Mouse (Mus musculus) gastrocnemius, adult 2 months (tissue): ENCODE measurements around the gene Gbp6. TPM values are rescaled to one million over a fixed set of nuclear protein-coding genes. Genes with fewer than 3 reads are reported as not detected.
A peak's percentile ranks its signal among the peaks of the same experiment; 100 is the strongest.
"Not testable (repeated sequence)": the region's sequence is repeated elsewhere in the genome, so short reads cannot be mapped to it uniquely, and the experiment has no call there.

Experiments
- DNase-seq: peaks from one replicate; pipeline ENCODE4 v3.0.0; 2022
- H3K27ac ChIP-seq: fragments of 200-600 bp; 2 replicates; pipeline ENCODE4 v1.8.1; 2022; ENCODE audit warnings: mild to moderate bottlenecking
- H3K4me3 ChIP-seq: fragments of 200-600 bp; 2 replicates; pipeline ENCODE4 v1.8.1; 2022; ENCODE audit warnings: mild to moderate bottlenecking, moderate library complexity
- CTCF ChIP-seq: fragments of 200-600 bp; IDR thresholded peaks from 2 replicates; pipeline ENCODE4 v1.8.1; 2022; ENCODE audit warnings: antibody characterized with exemption, mild to moderate bottlenecking, moderate library complexity
- intact Hi-C: fragments of 180-260 bp; cut with DNase I; formaldehyde crosslinking; loops from one replicate; pipeline ENCODE4 v1.15.1; 2025
- long read RNA-seq, 2 experiments: library from polyadenylated mRNA; stranded (forward); transcript quantifications; one replicate each; pipeline ENCODE4 v2.0.0; 2021
- total RNA-seq, 2 experiments: library from RNA; stranded (reverse); gene quantifications; 2 replicates each; pipeline ENCODE4 v1.2.3; 2021

Gene Gbp6
- 1 to 10 TPM; 3.8 to 4.1 TPM for total RNA-seq
- long read RNA-seq, experiment 1, partial matches to known transcripts = 0 of 4 reads
- long read RNA-seq, experiment 1, other reads (novel, unspliced or antisense) = 1 of 4 reads
- long read RNA-seq, experiment 2, transcript Gbp6-201 (11 exons, 2,604 nt) = major isoform, 8 of 11 reads
- long read RNA-seq, experiment 2, partial matches to known transcripts = 0 of 11 reads
- long read RNA-seq, experiment 2, other reads (novel, unspliced or antisense) = 3 of 11 reads

DNA sequence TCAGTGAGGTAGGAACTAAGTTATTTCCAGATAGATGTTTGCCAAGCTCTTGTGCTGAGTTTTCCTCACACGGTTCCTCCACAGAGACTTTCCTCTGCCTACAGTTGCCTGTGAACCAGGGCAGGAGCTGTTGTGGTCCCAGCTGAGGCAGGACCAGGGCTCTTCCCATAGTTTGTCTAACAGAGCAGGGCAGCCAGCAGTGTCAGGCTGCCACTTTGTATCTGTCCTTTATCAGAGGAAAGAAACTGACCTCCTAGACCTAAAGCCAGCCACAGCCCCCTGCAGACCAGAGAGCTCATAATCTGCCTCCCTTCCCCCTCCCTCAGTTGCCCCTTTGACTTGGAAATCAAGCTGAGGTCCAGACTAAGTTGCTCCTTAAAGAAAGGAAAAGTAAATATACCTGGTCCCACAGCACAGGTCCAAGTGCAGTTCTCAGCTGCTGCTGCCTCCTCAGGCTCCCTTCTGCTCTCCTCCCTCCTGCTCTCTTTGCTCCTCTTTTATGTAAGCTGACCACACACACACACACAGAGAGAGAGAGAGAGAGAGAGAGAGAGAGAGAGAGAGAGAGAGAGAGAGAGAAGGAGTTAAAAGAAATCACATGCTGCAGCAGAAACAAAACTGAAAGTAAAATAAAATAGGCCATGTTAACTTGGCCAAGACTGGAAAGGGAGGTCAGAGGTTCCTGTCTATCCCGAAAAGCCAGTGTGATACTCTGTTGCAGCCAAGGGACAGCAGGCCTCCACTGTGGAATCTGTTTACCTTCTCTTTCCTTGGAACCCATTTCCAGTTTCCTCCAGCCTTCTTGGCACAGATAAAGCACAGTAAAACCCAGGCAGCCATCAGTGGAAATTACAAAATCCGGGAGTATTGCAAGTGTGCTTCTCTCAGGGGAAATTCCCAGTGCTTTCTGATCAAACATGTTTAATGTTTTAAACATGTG is at the start of gene Gbp6, which contains the start of gene Gm43302:
Gene Gbp6, minus strand, starts transcription at position 473 of the 940 bp plus-strand sequence.
Gene Gm43302, minus strand, starts transcription at position 470 of the 940 bp plus-strand sequence.
- H3K27ac ChIP-seq = peak within 1 kb of the TSS; percentile 82
- peak; percentile 47 for DNase-seq
- intact Hi-C loops = not testable (repeated sequence)
- peak within 1 kb of the TSS; percentile 63 for H3K4me3 ChIP-seq

DNA sequence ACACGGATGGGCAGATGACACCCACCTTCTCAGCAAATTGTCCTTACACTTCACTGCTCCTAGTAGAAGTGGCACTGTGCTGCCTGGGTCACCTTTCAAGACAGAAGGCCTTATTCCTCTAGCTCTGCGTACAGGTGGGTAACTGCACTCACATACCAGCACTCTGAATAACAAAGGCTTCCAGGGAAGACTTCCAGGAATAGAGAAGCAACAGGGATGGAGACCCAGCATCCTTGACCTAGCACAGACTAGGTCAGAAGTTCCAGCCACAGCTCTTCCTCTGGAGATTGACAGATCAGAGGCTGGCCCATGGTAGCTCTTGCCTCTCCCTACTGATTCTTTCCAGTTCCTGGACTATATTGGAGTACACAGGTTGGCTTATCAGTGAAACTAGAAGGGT is 47.8 kb upstream of the Gbp6 start:
- H3K27ac ChIP-seq = no peak overlapping the region
- no peak for DNase-seq
- no peak for TF ChIP-seq CTCF
- H3K4me3 ChIP-seq = no peak overlapping the region
- intact Hi-C loops = no loop called here

DNA sequence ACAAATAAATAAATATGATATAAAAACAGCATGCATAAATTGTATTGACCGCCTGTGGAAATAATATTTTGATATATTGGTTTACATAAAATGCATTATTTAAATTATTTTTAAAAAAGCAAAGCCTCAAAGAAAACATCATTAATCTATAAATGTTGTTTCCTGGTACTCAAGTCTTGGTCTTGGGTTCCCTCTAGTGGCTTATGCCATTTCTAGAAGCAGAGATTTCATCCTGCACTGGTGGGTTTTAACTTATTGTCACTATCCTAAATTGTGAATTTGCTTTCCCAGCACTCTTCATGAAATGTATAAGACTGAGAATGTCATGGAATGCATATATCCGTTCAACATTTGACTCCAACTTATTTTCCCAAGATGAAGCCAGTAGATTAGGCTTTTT is 29.0 kb upstream of the Gbp6 start:
- no peak for DNase-seq

DNA sequence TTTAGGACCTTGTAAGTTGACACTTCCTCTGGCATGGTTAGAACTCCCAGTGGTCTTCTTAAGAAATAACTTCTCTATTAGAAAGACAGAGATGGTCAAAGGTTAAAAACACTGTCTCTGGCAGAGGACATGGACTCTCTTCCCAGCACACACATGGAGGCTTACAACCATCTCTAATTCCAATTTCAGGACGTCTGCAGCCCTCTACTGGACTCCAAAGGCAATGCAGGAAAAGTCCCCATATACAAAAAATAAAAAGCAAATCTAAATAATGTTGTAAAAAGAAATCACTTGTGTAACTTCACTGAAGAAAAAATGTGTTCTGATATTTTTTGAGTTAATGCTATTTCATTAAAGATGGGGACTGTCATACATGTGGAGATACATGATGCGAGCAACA is 17.4 kb upstream of the Gbp6 start:
- DNase-seq = no peak
- no peak overlapping the region for H3K4me3 ChIP-seq
- no peak overlapping the region for H3K27ac ChIP-seq
- TF ChIP-seq CTCF = peak; percentile 22; the same call in 1 of the 2 replicates
- intact Hi-C loops = no loop called here

More for the DNA sequence above, 29.0 kb upstream of the Gbp6 start:
- no peak overlapping the region for H3K4me3 ChIP-seq
- H3K27ac ChIP-seq = no peak overlapping the region
- peak; percentile 69 for TF ChIP-seq CTCF
- intact Hi-C loops = loop anchor here (2.0 kb wide), 1 partner anchor 336 kb away; no protein-coding TSS in a partner anchor

DNA sequence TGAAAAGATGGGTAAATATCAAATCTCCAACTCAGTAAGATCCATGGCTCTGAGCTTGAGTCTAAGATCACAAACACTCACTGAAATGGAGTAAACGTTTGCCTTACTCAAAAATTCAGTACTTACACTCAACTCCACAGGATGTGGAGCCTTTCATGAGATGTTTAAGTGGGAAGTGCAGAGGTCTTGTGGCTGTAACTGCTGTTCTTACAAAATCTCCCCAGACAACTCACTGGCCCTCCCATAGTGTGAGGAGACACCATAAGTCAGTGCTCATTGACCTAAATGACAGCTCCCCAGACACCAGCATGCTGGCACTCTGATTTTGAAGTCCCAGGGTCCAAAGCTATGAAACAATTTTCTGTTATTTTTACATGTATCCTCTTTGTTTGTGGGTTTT is 15.7 kb upstream of the Gbp6 start:
- DNase-seq, H3K4me3 ChIP-seq, H3K27ac ChIP-seq, intact Hi-C loops: not testable (repeated sequence)

DNA sequence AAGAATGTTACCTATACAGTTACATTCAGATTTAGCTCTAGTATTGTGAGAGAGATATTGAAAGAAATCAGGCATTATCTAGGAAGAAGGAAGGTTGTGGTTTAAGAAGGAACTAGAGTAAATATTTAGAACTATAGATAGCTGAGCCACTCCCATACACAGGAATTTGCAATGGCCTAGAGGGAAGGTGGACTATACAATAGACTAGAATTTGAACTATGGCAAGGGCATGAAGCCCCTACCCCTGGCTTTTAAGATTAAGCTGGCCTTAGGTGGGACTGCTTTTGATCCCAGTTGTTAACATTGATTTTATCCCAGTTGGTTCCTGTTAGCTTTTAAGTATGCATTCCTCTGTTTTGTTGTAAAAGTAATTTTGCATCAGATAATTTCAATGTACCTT is 13.4 kb upstream of the Gbp6 start:
- intact Hi-C loops, H3K4me3 ChIP-seq, DNase-seq, H3K27ac ChIP-seq: not testable (repeated sequence)

DNA sequence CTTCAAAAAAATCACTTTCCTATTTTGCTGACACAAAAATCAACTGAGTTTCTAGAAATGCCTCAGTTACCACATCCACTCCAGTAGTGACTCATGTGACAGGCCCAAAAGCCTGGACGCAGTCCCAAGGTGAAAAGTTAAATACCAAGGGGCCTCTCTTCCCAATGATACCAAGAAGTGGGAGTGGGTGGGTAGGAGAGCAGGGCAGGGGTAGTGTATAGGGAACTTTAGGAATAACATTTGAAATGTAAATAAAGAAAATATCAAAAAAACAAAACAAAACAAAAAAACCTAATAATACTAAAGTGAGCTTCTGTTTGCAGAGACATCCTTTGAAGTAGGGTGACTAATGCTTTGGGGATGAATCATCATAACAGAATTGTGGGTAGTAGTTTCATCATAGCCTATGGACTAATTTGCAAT is 12.7 kb upstream of the Gbp6 start:
- intact Hi-C loops = no loop called here
- H3K27ac ChIP-seq = no peak overlapping the region
- no peak for DNase-seq
- no peak for TF ChIP-seq CTCF
- no peak overlapping the region for H3K4me3 ChIP-seq

DNA sequence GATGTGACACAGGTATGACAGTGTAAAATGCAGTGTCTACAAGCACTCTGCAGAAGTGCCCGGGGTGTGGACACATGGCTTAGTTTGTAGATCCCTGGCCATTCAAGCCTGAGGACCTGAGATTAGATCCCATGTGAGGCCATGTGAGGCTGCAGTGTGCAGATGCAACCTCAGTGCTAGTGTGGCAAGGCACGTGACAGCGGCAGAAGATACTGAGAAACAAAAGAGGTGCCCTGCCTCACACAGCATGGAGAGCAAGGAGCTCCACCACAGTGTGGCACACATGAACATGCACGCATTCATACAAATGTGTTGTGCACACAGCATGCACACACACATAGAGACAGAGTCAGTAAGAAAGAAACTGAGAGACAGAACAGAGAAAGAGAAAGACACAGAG is 12.2 kb upstream of the Gbp6 start:
- H3K27ac ChIP-seq, H3K4me3 ChIP-seq, DNase-seq, intact Hi-C loops: not testable (repeated sequence)

DNA sequence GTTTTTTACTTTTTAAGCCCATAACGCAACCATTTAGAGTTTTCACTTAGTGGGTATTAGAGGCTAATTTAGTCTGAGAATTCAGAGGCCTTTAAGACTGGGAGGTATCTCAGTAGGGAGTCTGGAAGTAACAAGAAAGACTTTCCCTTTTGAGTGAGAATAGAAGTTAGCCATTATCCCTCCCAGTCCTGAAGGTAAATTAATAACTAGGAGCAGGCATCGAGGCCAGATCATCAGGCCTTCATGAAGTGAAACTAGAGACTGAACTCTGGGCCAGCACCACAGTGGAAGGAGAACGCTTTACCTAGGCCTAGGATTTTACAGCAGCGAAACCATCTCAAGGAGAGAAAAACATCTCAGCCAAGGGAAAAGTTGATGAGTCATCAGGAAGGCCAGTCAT is 8.5 kb upstream of the Gbp6 start:
- DNase-seq = no peak
- Histone ChIP-seq H3K4me3 (no peak overlapping the region), H3K27ac (peak overlapping the region; percentile 58; the same call in 1 of the 2 replicates)
- TF ChIP-seq CTCF = no peak
- intact Hi-C loops = no loop called here

DNA sequence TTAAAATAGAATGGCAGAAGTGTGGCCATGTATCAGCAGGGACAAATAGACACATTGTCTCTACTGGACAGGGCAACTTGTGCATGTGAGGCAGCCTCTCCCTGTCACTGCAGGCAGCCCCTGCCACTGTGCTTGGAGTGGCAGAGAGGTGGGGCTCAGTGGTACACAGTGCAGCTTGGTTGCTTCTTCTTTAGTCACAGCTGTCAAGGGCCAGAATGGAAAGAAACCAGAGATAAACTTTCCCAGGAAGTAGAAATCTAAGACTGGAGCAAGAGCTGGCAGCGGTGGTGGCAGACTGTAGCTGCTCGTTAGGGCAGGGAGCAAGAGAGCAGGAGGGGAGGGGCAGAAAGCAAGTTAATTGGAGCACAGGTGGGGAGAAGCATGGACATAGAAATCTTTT is 8.0 kb upstream of the Gbp6 start:
- intact Hi-C loops = no loop called here
- peak; percentile 29 for DNase-seq
- peak overlapping the region; percentile 58; the same call in 1 of the 2 replicates for H3K27ac ChIP-seq
- H3K4me3 ChIP-seq = no peak overlapping the region
- no peak for TF ChIP-seq CTCF

DNA sequence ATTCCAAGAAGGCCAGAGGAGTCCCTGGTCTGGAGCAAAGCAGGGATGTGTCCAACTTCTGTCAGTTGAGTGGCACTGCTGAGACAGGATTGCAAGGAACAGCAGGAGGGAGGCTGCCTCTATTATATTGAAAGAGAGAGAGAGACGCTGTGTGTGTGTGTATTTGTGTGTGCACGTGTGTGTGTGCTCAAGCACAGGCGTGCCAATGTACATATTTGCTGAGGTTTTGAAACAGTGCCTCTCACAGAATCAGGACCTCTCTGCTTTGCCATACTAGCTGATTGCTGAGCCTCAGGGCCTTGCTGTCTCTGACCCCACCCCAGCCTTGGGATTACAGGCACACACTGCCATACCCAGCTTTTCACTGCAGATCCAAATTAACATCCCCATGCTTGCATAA is 2.2 kb upstream of the Gbp6 start:
- intact Hi-C loops = no loop called here
- no peak for DNase-seq
- no peak for TF ChIP-seq CTCF
- H3K27ac ChIP-seq = no peak overlapping the region
- H3K4me3 ChIP-seq = no peak overlapping the region

DNA sequence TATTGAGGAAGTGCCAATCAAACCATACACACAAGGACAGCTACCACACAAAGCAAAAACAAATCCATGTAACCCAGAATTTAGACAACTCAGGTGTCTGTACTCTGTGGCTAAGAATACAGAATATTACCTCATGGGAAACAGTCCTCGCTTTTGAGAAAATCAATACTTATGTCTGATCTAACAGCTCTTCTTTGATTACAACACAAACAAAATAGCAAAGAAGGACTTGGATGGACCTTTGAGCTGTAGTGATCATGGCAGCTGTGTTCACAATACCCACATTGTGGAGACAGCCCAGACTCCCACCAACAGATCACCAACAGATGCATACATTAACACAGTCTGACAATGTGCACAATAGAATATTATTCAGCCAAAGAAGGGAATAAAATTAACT is 1.0 kb downstream of the Gbp6 start:
- TF ChIP-seq CTCF = no peak
- Histone ChIP-seq H3K27ac (peak overlapping the region; percentile 82; the same call in 1 of the 2 replicates), H3K4me3 (peak overlapping the region; percentile 63)
- intact Hi-C loops = no loop called here
- DNase-seq = no peak

DNA sequence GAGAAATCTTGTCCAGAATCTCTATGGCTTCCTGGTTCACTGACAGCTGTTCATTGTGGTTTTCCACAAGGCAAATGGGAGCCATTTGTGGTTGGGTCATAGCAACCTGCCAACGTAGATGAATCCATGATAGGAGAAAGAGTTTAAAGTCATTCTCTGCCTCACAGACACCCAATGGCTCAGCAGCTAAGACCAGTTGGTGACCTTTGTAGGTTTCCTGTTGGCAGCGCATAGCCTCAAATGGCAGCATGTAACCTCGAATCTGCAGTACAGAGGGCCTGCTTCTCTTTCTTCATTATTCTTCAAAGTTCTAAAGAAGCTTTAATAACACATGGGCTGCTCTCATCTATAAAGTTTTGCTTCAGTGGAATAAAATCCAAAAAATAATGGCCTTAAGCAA is 2.6 kb downstream of the Gbp6 start:
- DNase-seq, intact Hi-C loops, H3K27ac ChIP-seq, H3K4me3 ChIP-seq: not testable (repeated sequence)

DNA sequence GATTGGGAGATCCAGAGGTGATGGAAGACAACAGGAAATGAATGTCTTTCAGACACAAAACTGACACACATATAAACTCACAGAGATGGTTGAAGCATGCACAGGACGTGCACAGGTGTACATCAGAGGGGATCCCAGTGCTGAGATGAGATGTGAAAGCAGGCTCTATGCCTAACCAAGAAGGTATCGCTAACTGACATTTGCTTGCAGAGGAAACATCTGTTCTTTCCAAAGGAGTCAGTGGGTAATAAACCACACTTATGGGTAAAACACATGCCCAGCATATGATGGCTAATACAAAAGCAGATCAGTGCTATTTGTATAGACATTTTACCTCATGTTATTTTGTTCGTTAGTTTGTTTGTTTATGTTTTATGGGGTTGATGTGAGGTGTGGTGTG is 32.8 kb downstream of the Gbp6 start:
- DNase-seq, H3K4me3 ChIP-seq, H3K27ac ChIP-seq, intact Hi-C loops: not testable (repeated sequence)
